Mouse (Mus musculus): ENCODE measurements around the gene Dennd6b. TPM values are rescaled to one million over a fixed set of nuclear protein-coding genes. Genes with fewer than 3 reads are reported as not detected.

Dennd6b gene
- total and polyA plus RNA-seq, 3 experiments: 6.1 to 11.4 TPM; not detected in 1

- Histone ChIP-seq H3K27me3 (ENCODE audit: control insufficient read depth in 1 of 2, insufficient read depth in 2 of 2, low read length in 2 of 2) (0 out of 4 replicates have a peak, but pooled peaks cover 0 to 1% of the 10 kb centered on the region in 2 experiments), H3K27ac (ENCODE audit: control insufficient read depth, low read depth, low read length) (no peak overlapping the region), H3K9ac (ENCODE audit: control insufficient read depth, low read depth, low read length, poor library complexity, severe bottlenecking) (no peak overlapping the region), H3K36me3 (ENCODE audit: control insufficient read depth in 1 of 2, insufficient read depth in 2 of 2, low read length in 2 of 2) (no peaks in the 10 kb centered on the region), H3K9me3 (replicated peaks; ENCODE audit: insufficient read depth, low read length) (no peaks in the 10 kb centered on the region), H3K79me2 (ENCODE audit: control insufficient read depth, insufficient read depth, low read length, poor library complexity) (no peaks in the 10 kb centered on the region), H3K4me3 (ENCODE audit: control insufficient read depth in 1 of 2, insufficient read depth in 1 of 2, low read depth in 2 of 2, low read length in 2 of 2) (no peak overlapping the region), H3K4me1 (ENCODE audit: control insufficient read depth in 1 of 2, insufficient read depth in 2 of 2, low read length in 2 of 2) (no peaks in the 10 kb centered on the region)
- TF ChIP-seq MYC (IDR thresholded peaks at IDR 0.05; ENCODE audit: low read depth, low read length) (no peak), ZNF384 (IDR thresholded peaks at IDR 0.05; ENCODE audit: low read depth, low read length) (no peak), SMC3 (IDR thresholded peaks at IDR 0.05; ENCODE audit: low read depth, low read length) (no peak), POLR2AphosphoS5 (IDR thresholded peaks at IDR 0.05; ENCODE audit: borderline replicate concordance, low read depth, low read length) (no peak), BHLHE40 (IDR thresholded peaks at IDR 0.05; ENCODE audit: borderline replicate concordance, low read depth, low read length) (no peak), RAD21 (IDR thresholded peaks at IDR 0.05; ENCODE audit: low read depth, low read length) (no peak), ZMIZ1 (IDR thresholded peaks at IDR 0.05; ENCODE audit: low read depth, low read length) (no peak), USF2 (IDR thresholded peaks at IDR 0.05; ENCODE audit: borderline replicate concordance in 1 of 2, insufficient read depth in 1 of 2, low read depth in 1 of 2, low read length in 2 of 2) (no peak), MYB (IDR thresholded peaks at IDR 0.05; ENCODE audit: low read depth, low read length) (no peak), MXI1 (IDR thresholded peaks at IDR 0.05; ENCODE audit: low read depth, low read length) (no peak), TAL1 (IDR thresholded peaks at IDR 0.05; ENCODE audit: low read length) (no peak), NELFE (IDR thresholded peaks at IDR 0.05; ENCODE audit: low read depth, low read length) (no peak), CHD2 (IDR thresholded peaks at IDR 0.05; ENCODE audit: low read length) (no peak), ZKSCAN1 (IDR thresholded peaks at IDR 0.05; ENCODE audit: low read depth, low read length) (no peak), POLR2AphosphoS2 (IDR thresholded peaks at IDR 0.05; ENCODE audit: low read length) (no peak), HCFC1 (IDR thresholded peaks at IDR 0.05; ENCODE audit: low read depth, low read length) (no peak), MAFK (IDR thresholded peaks at IDR 0.05; ENCODE audit: borderline replicate concordance, low read depth, low read length) (no peak)
- no peak for DNase-seq (ENCODE audit: low read depth, low spot score)
Observed at GRCm38 (mm10) chr15:89144965-89145364, 51.3 kb downstream of the Dennd6b start.

- no peaks in the 10 kb centered on the region for H3K4me1 ChIP-seq (ENCODE audit: control insufficient read depth in 1 of 2, insufficient read depth in 2 of 2, low read length in 2 of 2)
- DNase-seq (ENCODE audit: low read depth, low spot score): no peak
- H3K4me3 ChIP-seq (ENCODE audit: control insufficient read depth in 1 of 2, insufficient read depth in 1 of 2, low read depth in 2 of 2, low read length in 2 of 2): no peak overlapping the region
- no peaks in the 10 kb centered on the region for H3K36me3 ChIP-seq (ENCODE audit: control insufficient read depth in 1 of 2, insufficient read depth in 2 of 2, low read length in 2 of 2)
- TF ChIP-seq UBTF (IDR thresholded peaks at IDR 0.05; ENCODE audit: borderline replicate concordance, insufficient read depth, low read depth, low read length): no peak
- TF ChIP-seq SIN3A (IDR thresholded peaks at IDR 0.05; ENCODE audit: low read length): no peak
- no peaks in the 10 kb centered on the region for H3K79me2 ChIP-seq (ENCODE audit: control insufficient read depth, insufficient read depth, low read length, poor library complexity)
- H3K9ac ChIP-seq (ENCODE audit: control insufficient read depth, low read depth, low read length, poor library complexity, severe bottlenecking): no peak overlapping the region
- H3K27me3 ChIP-seq (ENCODE audit: control insufficient read depth in 1 of 2, insufficient read depth in 2 of 2, low read length in 2 of 2): no peaks in the 10 kb centered on the region; a peak in 1 of 4 replicates
- H3K9me3 ChIP-seq (replicated peaks; ENCODE audit: insufficient read depth, low read length): no peaks in the 10 kb centered on the region
- H3K27ac ChIP-seq (ENCODE audit: control insufficient read depth, low read depth, low read length): no peak overlapping the region
Observed at GRCm38 (mm10) chr15:89143134-89143533, 53.2 kb downstream of the Dennd6b start.

Data from MEL (cell line).